Comparison of ENCODE assay signal across 31 mouse cellular contexts in the genomic region with DNA sequence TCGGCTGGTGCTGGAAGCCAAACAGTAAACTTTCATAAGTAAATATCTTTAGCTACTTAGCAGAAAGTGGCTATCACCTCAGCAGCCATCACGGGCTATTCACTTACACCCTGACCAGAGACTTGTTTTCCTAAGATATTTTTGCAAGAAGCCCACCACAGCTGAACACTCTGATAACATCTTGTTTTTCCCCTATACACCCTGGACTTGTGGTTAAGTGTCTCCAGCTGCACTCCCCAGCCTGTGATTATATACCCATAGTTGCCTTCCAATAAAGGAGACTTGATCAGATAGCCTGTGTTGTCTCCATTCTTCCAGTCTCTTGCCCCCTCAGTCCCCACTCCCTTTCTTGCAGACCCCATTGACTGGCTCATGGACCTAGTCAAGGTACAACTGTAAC.
"Had no signal": no experiment of that assay in that cellular context is flagged by ENCODE, and none has a peak within 500 bp of the region (broad histone marks: within the 10 kb centered on the region; RNA-seq: fewer than 3 reads in every experiment).

No protein-coding gene starts in this region.

- DNase-seq: left cerebral cortex, postnatal 4 days; liver; liver, embryonic 13.5 days; lung, adult 18-20 months; lung, adult 2 months; lung, embryonic 14.5 days; lung, postnatal 10 days; lung, postnatal 14 days; lung, postnatal 36 days; lung, postnatal 4 days; midbrain, embryonic 14.5 days had no signal

- H3K27ac ChIP-seq: left cerebral cortex, adult 2 months; limb, embryonic 10.5 days; limb, embryonic 12.5 days; limb, embryonic 13.5 days; limb, embryonic 15.5 days; liver, embryonic 12.5 days; liver, embryonic 13.5 days; liver, embryonic 14.5 days; lung, embryonic 15.5 days; macrophage; midbrain, embryonic 10.5 days; midbrain, embryonic 12.5 days; midbrain, embryonic 13.5 days; midbrain, embryonic 15.5 days; neural tube, embryonic 12.5 days; neural tube, embryonic 13.5 days had no signal

- H3K4me3 ChIP-seq: left cerebral cortex, adult 2 months; limb, embryonic 10.5 days; limb, embryonic 12.5 days; limb, embryonic 13.5 days; limb, embryonic 15.5 days; liver, embryonic 12.5 days; liver, embryonic 13.5 days; liver, embryonic 15.5 days; lung, embryonic 15.5 days; midbrain, embryonic 10.5 days; midbrain, embryonic 12.5 days; midbrain, embryonic 13.5 days; midbrain, embryonic 15.5 days; myocyte; neural tube, embryonic 12.5 days; neural tube, embryonic 13.5 days had no signal

- H3K27me3 ChIP-seq: limb, embryonic 12.5 days; limb, embryonic 13.5 days; limb, embryonic 15.5 days; liver, embryonic 12.5 days; liver, embryonic 13.5 days; liver, embryonic 15.5 days; lung, embryonic 15.5 days; midbrain, embryonic 12.5 days; midbrain, embryonic 13.5 days; midbrain, embryonic 15.5 days; neural tube, embryonic 12.5 days; neural tube, embryonic 13.5 days had no signal

- H3K9me3 ChIP-seq: limb, embryonic 10.5 days; limb, embryonic 12.5 days; limb, embryonic 13.5 days; limb, embryonic 15.5 days; liver, embryonic 12.5 days; liver, embryonic 13.5 days; liver, embryonic 15.5 days; lung, embryonic 15.5 days; midbrain, embryonic 10.5 days; midbrain, embryonic 12.5 days; midbrain, embryonic 13.5 days; midbrain, embryonic 15.5 days; neural tube, embryonic 12.5 days; neural tube, embryonic 13.5 days had no signal

- ATAC-seq: liver, embryonic 12.5 days; lung, postnatal 0 days; midbrain, embryonic 13.5 days; midbrain, embryonic 15.5 days; midbrain, embryonic 16.5 days had no signal

- H3K4me2 ChIP-seq: limb, embryonic 12.5 days; limb, embryonic 13.5 days; limb, embryonic 15.5 days; liver, embryonic 12.5 days; liver, embryonic 13.5 days; liver, embryonic 15.5 days; lung, embryonic 14.5 days; lung, embryonic 15.5 days; midbrain, embryonic 11.5 days; midbrain, embryonic 12.5 days; midbrain, embryonic 13.5 days; midbrain, embryonic 15.5 days; neural tube, embryonic 12.5 days; neural tube, embryonic 13.5 days had no signal

- H3K4me1 ChIP-seq: limb, embryonic 13.5 days; lung, embryonic 15.5 days; midbrain, embryonic 12.5 days; midbrain, embryonic 13.5 days; midbrain, embryonic 15.5 days; neural tube, embryonic 12.5 days; neural tube, embryonic 13.5 days had no signal

- H3K9ac ChIP-seq: limb, embryonic 12.5 days; limb, embryonic 13.5 days; limb, embryonic 15.5 days; liver, embryonic 12.5 days; liver, embryonic 13.5 days; liver, embryonic 14.5 days; liver, embryonic 15.5 days; lung, embryonic 14.5 days; lung, embryonic 15.5 days; midbrain, embryonic 12.5 days; midbrain, embryonic 13.5 days; midbrain, embryonic 15.5 days; neural tube, embryonic 12.5 days; neural tube, embryonic 13.5 days had no signal

- H3K36me3 ChIP-seq: limb, embryonic 10.5 days; limb, embryonic 12.5 days; limb, embryonic 13.5 days; limb, embryonic 15.5 days; liver, embryonic 12.5 days; liver, embryonic 13.5 days; liver, embryonic 15.5 days; lung, embryonic 15.5 days; midbrain, embryonic 10.5 days; midbrain, embryonic 12.5 days; midbrain, embryonic 15.5 days; neural tube, embryonic 12.5 days had no signal
